ENCODE assay signal across 8 mouse cellular contexts in the genomic region with DNA sequence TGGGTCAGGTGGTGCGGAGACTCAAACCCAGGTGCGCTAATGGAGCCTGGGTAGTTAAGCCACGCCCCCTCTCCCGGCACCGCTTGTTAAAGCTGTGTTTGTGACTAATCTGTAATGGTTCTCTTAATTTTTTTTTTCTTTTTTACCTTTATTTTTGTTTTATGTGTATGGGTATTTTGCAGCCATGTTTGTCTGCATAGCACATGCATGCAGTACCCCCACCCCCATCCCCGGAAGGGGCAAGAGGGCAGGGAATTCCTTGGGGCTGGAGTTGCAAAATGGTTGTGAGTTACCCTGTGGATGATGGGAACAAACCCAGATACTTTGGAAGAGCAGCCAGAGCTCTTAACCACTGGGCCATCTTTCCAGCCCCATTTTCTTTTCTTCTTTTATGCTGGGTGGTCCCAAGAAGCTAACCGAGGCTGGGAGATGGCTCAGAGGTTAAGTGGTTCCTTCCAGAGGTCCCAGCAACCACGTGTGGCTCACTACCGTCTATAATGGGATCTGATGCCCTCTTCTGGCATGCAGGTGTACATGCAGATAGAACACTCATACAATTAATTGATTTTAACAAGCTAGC. TPM values are rescaled to one million over a fixed set of nuclear protein-coding genes. Genes with fewer than 3 reads are reported as not detected.
DNase-seq lines count a peak whose midpoint lies in the region; ATAC-seq and TF ChIP-seq lines count a peak whose summit lies in the region.
"Had no signal": no experiment of that assay in that cellular context is flagged by ENCODE, and none has a peak within 500 bp of the region (broad histone marks: within the 10 kb centered on the region; RNA-seq: fewer than 3 reads in every experiment).

No protein-coding gene starts in this region.

- no peak for DNase-seq in lung, embryonic 14.5 days
- DNase-seq in lung, postnatal 10 days, result no peak
- peak; percentile 92 for DNase-seq in R1 (ENCODE audit: low read depth, low spot score)
- no peak for DNase-seq in MN1 (ENCODE audit: low spot score)

- peak; percentile 53 for TF ChIP-seq CTCF in lung, embryonic 14.5 days (IDR thresholded peaks at IDR 0.05; ENCODE audit: low read depth)

- H3K27ac ChIP-seq in lung, embryonic 14.5 days (ENCODE audit: low read depth), result no peak overlapping the region
- no peak overlapping the region for H3K27ac ChIP-seq in embryonic facial prominence, embryonic 15.5 days (replicated peaks)
- no peak overlapping the region for H3K27ac ChIP-seq in liver, embryonic 16.5 days (ENCODE audit: low read length)
- H3K27ac ChIP-seq: macrophage had no signal

- 8% methylated on average over 9 of the region's 9 CpGs for WGBS in lung, embryonic 14.5 days
- 10% methylated on average over 9 of the region's 9 CpGs for WGBS in embryonic facial prominence, embryonic 15.5 days
- 5% methylated on average over 9 of the region's 9 CpGs for WGBS in liver, embryonic 16.5 days (ENCODE audit: insufficient replicate concordance)

- H3K36me3 ChIP-seq in lung, embryonic 14.5 days (ENCODE audit: insufficient read depth), result no peaks in the 10 kb centered on the region
- H3K36me3 ChIP-seq in embryonic facial prominence, embryonic 15.5 days, result no peaks in the 10 kb centered on the region
- no peaks in the 10 kb centered on the region for H3K36me3 ChIP-seq in liver, embryonic 16.5 days (ENCODE audit: control insufficient read depth, insufficient read depth)

- H3K4me1 ChIP-seq in lung, embryonic 14.5 days (ENCODE audit: insufficient read depth), result no peaks in the 10 kb centered on the region; the same call in 1 of the 2 replicates
- H3K4me1 ChIP-seq in embryonic facial prominence, embryonic 15.5 days, result no peaks in the 10 kb centered on the region
- H3K4me1 ChIP-seq in liver, embryonic 16.5 days (ENCODE audit: control insufficient read depth, low read depth, low read length), result no peaks in the 10 kb centered on the region; the same call in none of the 2 replicates

- H3K9me3 ChIP-seq in lung, embryonic 14.5 days (ENCODE audit: low read depth, low read length), result no peaks in the 10 kb centered on the region
- H3K9me3 ChIP-seq in embryonic facial prominence, embryonic 15.5 days (replicated peaks), result no peaks in the 10 kb centered on the region
- H3K9me3 ChIP-seq in liver, embryonic 16.5 days (replicated peaks; ENCODE audit: control insufficient read depth, low read length), result no peaks in the 10 kb centered on the region

- H3K27me3 ChIP-seq in lung, embryonic 14.5 days (ENCODE audit: insufficient read depth, low read length), result no peaks in the 10 kb centered on the region
- H3K27me3 ChIP-seq in embryonic facial prominence, embryonic 15.5 days, result no peaks in the 10 kb centered on the region
- H3K27me3 ChIP-seq in liver, embryonic 16.5 days (ENCODE audit: control insufficient read depth, insufficient read depth, low read depth, low read length), result no peaks in the 10 kb centered on the region

- no peak overlapping the region for H3K4me3 ChIP-seq in lung, embryonic 14.5 days (ENCODE audit: low read depth, low read length)
- H3K4me3 ChIP-seq in embryonic facial prominence, embryonic 15.5 days (replicated peaks), result no peak overlapping the region; the same call in 1 of the 2 replicates
- H3K4me3 ChIP-seq in liver, embryonic 16.5 days (ENCODE audit: low read depth, low read length), result no peak overlapping the region

- H3K4me2 ChIP-seq in lung, embryonic 14.5 days, result peak overlapping the region; percentile 35
- 0 out of 2 replicates have a peak overlapping the region, but pooled peaks have one; percentile 2 for H3K4me2 ChIP-seq in embryonic facial prominence, embryonic 15.5 days (replicated peaks)
- peak overlapping the region; percentile 49 for H3K4me2 ChIP-seq in liver, embryonic 16.5 days (ENCODE audit: low read depth, low read length)

- no peak overlapping the region for H3K9ac ChIP-seq in lung, embryonic 14.5 days
- no peak overlapping the region for H3K9ac ChIP-seq in embryonic facial prominence, embryonic 15.5 days
- no peak overlapping the region for H3K9ac ChIP-seq in liver, embryonic 16.5 days (ENCODE audit: low read depth, low read length)

- ATAC-seq in lung, embryonic 14.5 days (ENCODE audit: insufficient read depth), result no peak
- no peak for ATAC-seq in embryonic facial prominence, embryonic 15.5 days (ENCODE audit: insufficient number of reproducible peaks, low FRiP score, low TSS enrichment, low read depth)
- no peak for ATAC-seq in liver, embryonic 16.5 days (ENCODE audit: low read depth)
- ATAC-seq in frontal cortex, adult (ENCODE audit: low TSS enrichment), result no peak

RNA-seq across cellular contexts. Expression of a gene that starts 12.2 kb away (rescaled TPM):
- 39.7 and 39.8 TPM in 2 replicates for polyA plus RNA-seq in lung, embryonic 14.5 days (2014; fragmentation: Nextera tagmentation; extraction: Ambion mirVana)
- polyA plus RNA-seq in embryonic facial prominence, embryonic 15.5 days (2015; fragmentation: Nextera tagmentation; extraction: Ambion mirVana), result 36.7 and 37.0 TPM in 2 replicates
- polyA plus RNA-seq in liver, embryonic 16.5 days (2015; fragmentation: Nextera tagmentation; extraction: Ambion mirVana), result 5.5 and 6.0 TPM in 2 replicates

RNA-seq across cellular contexts. Expression of a gene that starts 20.5 kb away (rescaled TPM):
- polyA plus RNA-seq in lung, embryonic 14.5 days (2014; fragmentation: Nextera tagmentation; extraction: Ambion mirVana), result 0.42 and 0.78 TPM in 2 replicates
- polyA plus RNA-seq in embryonic facial prominence, embryonic 15.5 days (2015; fragmentation: Nextera tagmentation; extraction: Ambion mirVana), result 0.28 and 0.64 TPM in 2 replicates
- polyA plus RNA-seq in liver, embryonic 16.5 days (2015; fragmentation: Nextera tagmentation; extraction: Ambion mirVana), result 18.5 and 19.2 TPM in 2 replicates
- polyA plus RNA-seq: macrophage had no signal

RNA-seq across cellular contexts. Expression of a gene that starts 25.9 kb away (rescaled TPM):
- not detected in 2 replicates for polyA plus RNA-seq in lung, embryonic 14.5 days (2014; fragmentation: Nextera tagmentation; extraction: Ambion mirVana)
- 0.17 TPM in 1 of 2 replicates, not detected in the other for polyA plus RNA-seq in embryonic facial prominence, embryonic 15.5 days (2015; fragmentation: Nextera tagmentation; extraction: Ambion mirVana)
- not detected in 2 replicates for polyA plus RNA-seq in liver, embryonic 16.5 days (2015; fragmentation: Nextera tagmentation; extraction: Ambion mirVana)
- polyA plus RNA-seq: macrophage had no signal

RNA-seq across cellular contexts. Expression of a gene that starts 39.1 kb away (rescaled TPM):
- polyA plus RNA-seq in lung, embryonic 14.5 days (2014; fragmentation: Nextera tagmentation; extraction: Ambion mirVana), result 33.4 and 35.1 TPM in 2 replicates
- polyA plus RNA-seq in embryonic facial prominence, embryonic 15.5 days (2015; fragmentation: Nextera tagmentation; extraction: Ambion mirVana), result 27.1 TPM in 2 replicates
- 13.3 and 15.2 TPM in 2 replicates for polyA plus RNA-seq in liver, embryonic 16.5 days (2015; fragmentation: Nextera tagmentation; extraction: Ambion mirVana)

RNA-seq across cellular contexts. Expression of a gene that starts 58.5 kb away (rescaled TPM):
- 0.91 and 1.8 TPM in 2 replicates for polyA plus RNA-seq in lung, embryonic 14.5 days (2014; fragmentation: Nextera tagmentation; extraction: Ambion mirVana)
- polyA plus RNA-seq in embryonic facial prominence, embryonic 15.5 days (2015; fragmentation: Nextera tagmentation; extraction: Ambion mirVana), result 8.8 and 9.9 TPM in 2 replicates
- polyA plus RNA-seq in liver, embryonic 16.5 days (2015; fragmentation: Nextera tagmentation; extraction: Ambion mirVana), result 0.86 and 1.1 TPM in 2 replicates

Comparison
In these comparisons a context has a peak if more than half of its experiments do, and no peak if none do; other contexts are left out.
1. RNA of a gene that starts 20.5 kb away (polyA plus RNA-seq): 18.5 to 19.2 TPM in liver, embryonic 16.5 days; 0.28 to 0.64 TPM in embryonic facial prominence, embryonic 15.5 days and 0.42 to 0.78 TPM in lung, embryonic 14.5 days; every median in the first group is over 10 times any median in the second.
2. Peak in every context shown above with its lines, with median percentiles within 50 percentile points of each other: H3K4me2 ChIP-seq.